Mouse (Mus musculus) liver, embryonic 11.5 days (tissue): ENCODE data around the gene Igfals. TPM values are rescaled to one million over a fixed set of nuclear protein-coding genes. Genes with fewer than 3 reads are reported as not detected.
A peak's percentile ranks its signal among the peaks of the same experiment; 100 is the strongest.

ENCODE experiments used
- ATAC-seq: fragments of 200-750 bp; cut with Nextera tagmentation; replicated peaks from 2 replicates; pipeline ENCODE4 v1.8.0; 2017; ENCODE audit warnings: moderate number of reproducible peaks, mild to moderate bottlenecking, moderate TSS enrichment, moderate library complexity; ENCODE audit not compliant: low FRiP score
- DNase-seq: peaks from one replicate; pipeline ENCODE4 v3.0.0-alpha.2; 2017; ENCODE audit warnings: low spot score
- H3K27ac ChIP-seq: fragments of 300-500 bp; sonication (generic); 2 replicates; pipeline ENCODE4 v1.5.1; 2014; ENCODE audit warnings: mild to moderate bottlenecking, low read depth, low read length, control low read depth
- H3K27me3 ChIP-seq: fragments of 300-500 bp; sonication (generic); replicated peaks from 2 replicates; pipeline ENCODE4 v1.6.1; 2014; ENCODE audit warnings: low read length, mixed read lengths; ENCODE audit not compliant: control insufficient read depth, insufficient read depth
- H3K36me3 ChIP-seq: fragments of 300-500 bp; sonication (generic); 2 replicates; pipeline ENCODE4 v1.6.1; 2014; ENCODE audit warnings: mild to moderate bottlenecking, low read length, moderate library complexity, mixed read lengths; ENCODE audit not compliant: control insufficient read depth, insufficient read depth
- H3K4me1 ChIP-seq: fragments of 300-500 bp; sonication (generic); replicated peaks from 2 replicates; pipeline ENCODE4 v1.6.1; 2014; ENCODE audit warnings: low read length, mixed read lengths; ENCODE audit not compliant: control insufficient read depth, insufficient read depth
- H3K4me2 ChIP-seq: fragments of 300-500 bp; sonication (generic); 2 replicates; pipeline ENCODE4 v1.6.1; 2014; ENCODE audit warnings: mild to moderate bottlenecking, control low read depth, moderate library complexity
- H3K4me3 ChIP-seq: fragments of 300-500 bp; sonication (generic); 2 replicates; pipeline ENCODE4 v1.5.1; 2014; ENCODE audit warnings: low read depth, low read length, control low read depth
- H3K9ac ChIP-seq: fragments of 300-500 bp; sonication (generic); 2 replicates; pipeline ENCODE4 v1.6.1; 2014; ENCODE audit warnings: low read depth, low read length, control low read depth
- H3K9me3 ChIP-seq: fragments of 300-500 bp; sonication (generic); 2 replicates; pipeline ENCODE4 v1.6.1; 2016; ENCODE audit warnings: low read length, inconsistent platforms, mixed read lengths; ENCODE audit not compliant: control insufficient read depth
- WGBS: fragments of 180-500 bp; shearing (Covaris S2); extraction: QIAGEN DNeasy Blood & Tissue Kit; methylation state at CpG from one replicate; pipeline ENCODE4 v1.1.7; 2014; 5-methylcytosine and 5-hydroxymethylcytosine counted together
- polyA plus RNA-seq: library from polyadenylated mRNA; unstranded; fragments of >200 nt; fragmentation: Nextera tagmentation; extraction: Ambion mirVana; gene quantifications from 2 replicates; pipeline ENCODE4 v1.2.1, GENCODE M21; 2014

Igfals gene
- polyA plus RNA-seq, 1 experiment from 2014 or later, result 4.3 TPM

DNA sequence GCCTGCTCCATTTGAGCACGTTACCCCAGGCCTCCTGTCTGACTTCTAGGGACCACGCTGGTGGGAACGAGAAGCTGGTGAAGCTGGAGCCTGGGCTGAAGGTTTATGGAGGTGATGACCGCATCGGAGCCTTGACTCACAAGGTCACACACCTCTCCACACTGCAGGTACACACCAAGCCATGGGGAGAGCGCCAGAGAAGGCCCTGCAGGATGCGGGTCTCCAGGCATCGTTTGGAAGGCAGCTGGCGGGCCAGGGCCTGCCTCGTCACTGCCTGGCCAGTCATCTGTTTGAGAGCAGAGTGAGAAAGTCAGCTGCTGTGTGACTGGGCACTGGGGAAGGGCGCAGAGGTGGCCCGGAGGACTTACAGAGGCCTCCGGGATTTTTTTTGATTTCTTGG, 9.2 kb upstream of the Igfals start:
- no peak overlapping the region for H3K4me2 ChIP-seq
- no peak overlapping the region for H3K9ac ChIP-seq
- no peaks in the 10 kb centered on the region for H3K9me3 ChIP-seq
- no peaks in the 10 kb centered on the region for H3K27me3 ChIP-seq
- H3K27ac ChIP-seq, result no peak overlapping the region
- DNase-seq (no peak), ATAC-seq (no peak)
- H3K36me3 ChIP-seq, result peaks cover 15% of the 10 kb centered on the region; the same call in 1 of the 2 replicates
- peaks cover 12% of the 10 kb centered on the region for H3K4me1 ChIP-seq
- H3K4me3 ChIP-seq, result no peak overlapping the region
- 85% methylated on average over 13 of the region's 13 CpGs for WGBS

DNA sequence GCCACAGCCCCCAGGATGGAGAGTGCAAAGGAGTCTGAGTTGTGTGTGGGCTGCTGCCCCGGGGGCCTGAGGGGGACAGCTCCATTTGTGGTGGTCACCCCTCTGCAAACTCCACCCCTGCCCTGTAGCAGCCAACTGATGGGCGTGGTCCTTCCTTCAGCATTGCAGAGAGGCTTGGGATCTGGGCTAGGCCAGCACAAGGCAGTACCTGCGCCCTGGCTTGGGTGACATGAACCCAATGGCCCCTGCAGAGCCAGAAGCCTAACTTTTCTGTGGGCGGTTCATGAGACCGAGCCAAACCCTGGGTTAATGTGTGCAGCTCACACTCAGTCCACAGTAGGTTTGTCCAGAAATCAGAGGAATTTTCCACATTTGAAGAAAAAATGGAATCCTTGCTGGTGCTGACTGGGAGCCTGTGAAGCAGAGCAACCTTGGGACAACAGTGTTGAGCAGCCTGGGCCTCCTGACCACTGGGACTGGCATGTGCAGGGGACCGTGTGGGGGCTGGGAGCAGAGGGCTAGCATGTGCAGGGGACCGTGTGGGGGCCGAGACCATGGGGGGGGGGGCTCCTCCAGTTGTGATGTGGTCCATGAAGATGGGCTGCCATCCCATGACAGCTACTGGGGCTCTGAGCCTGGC, 7.8 kb upstream of the Igfals start:
- Histone ChIP-seq H3K27me3 (no peaks in the 10 kb centered on the region), H3K27ac (no peak overlapping the region), H3K4me2 (no peak overlapping the region), H3K36me3 (peaks cover 12% of the 10 kb centered on the region; the same call in 1 of the 2 replicates), H3K9ac (peak overlapping the region; percentile 3; the same call in 1 of the 2 replicates), H3K9me3 (no peaks in the 10 kb centered on the region), H3K4me1 (peaks cover 12% of the 10 kb centered on the region), H3K4me3 (no peak overlapping the region)
- 82% methylated on average over 8 of the region's 8 CpGs for WGBS
- peak; percentile 33; the same call in 1 of the 2 replicates for ATAC-seq
- no peak for DNase-seq

DNA sequence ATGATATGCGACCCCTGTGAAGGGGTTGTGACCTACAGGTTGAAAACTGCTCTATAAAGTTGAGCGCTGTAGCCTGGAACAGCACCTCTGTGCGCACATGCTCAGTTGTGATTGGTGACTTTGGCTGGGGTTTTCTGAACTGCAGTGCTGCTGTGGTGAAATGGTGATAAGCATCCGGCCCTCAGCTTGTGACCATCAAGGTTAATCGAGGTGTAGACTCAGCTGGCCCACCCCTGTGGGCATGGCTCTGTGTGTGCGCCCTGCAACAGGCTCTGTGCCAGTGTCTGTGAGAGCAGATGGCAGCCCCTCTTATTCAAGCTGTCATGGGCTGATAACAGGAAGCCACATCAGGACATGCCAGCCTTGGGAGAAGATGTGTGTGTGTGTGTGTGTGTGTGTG, 6.8 kb upstream of the Igfals start:
- DNase-seq, result no peak
- Histone ChIP-seq H3K4me1 (peaks cover 12% of the 10 kb centered on the region), H3K9me3 (no peaks in the 10 kb centered on the region), H3K9ac (no peak overlapping the region), H3K4me3 (no peak overlapping the region), H3K4me2 (no peak overlapping the region), H3K27me3 (no peaks in the 10 kb centered on the region), H3K27ac (no peak overlapping the region), H3K36me3 (peaks cover 9% of the 10 kb centered on the region; the same call in 1 of the 2 replicates)
- peak; percentile 90 for ATAC-seq
- 74% methylated on average over 6 of the region's 6 CpGs for WGBS

DNA sequence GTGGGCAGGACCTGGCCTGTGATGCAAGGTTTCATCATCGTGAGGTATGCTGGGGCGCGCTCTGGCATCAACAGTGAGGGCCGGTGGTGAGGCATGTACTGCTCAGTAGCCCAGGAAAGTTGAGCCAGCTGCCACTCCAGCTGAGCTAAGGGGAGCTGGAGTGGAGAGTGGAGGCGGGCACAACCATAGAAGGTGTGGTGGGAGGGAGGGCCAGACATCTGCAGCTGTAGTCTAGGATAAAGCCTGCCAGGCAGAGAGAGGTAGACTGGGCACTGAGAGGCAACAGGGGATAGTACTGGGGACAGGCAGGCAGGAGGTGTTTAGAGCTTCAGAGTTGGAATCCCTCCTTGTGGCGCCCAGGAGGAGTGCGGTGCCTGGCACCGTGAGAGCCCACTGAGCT, 5.7 kb upstream of the Igfals start:
- Histone ChIP-seq H3K27ac (no peak overlapping the region), H3K27me3 (no peaks in the 10 kb centered on the region), H3K9ac (no peak overlapping the region), H3K4me3 (no peak overlapping the region), H3K9me3 (no peaks in the 10 kb centered on the region), H3K4me2 (no peak overlapping the region), H3K36me3 (peaks cover 7% of the 10 kb centered on the region; the same call in 1 of the 2 replicates), H3K4me1 (peaks cover 12% of the 10 kb centered on the region)
- no peak for DNase-seq
- no peak; the same call in 1 of the 2 replicates for ATAC-seq
- WGBS, result 85% methylated on average over 8 of the region's 8 CpGs

DNA sequence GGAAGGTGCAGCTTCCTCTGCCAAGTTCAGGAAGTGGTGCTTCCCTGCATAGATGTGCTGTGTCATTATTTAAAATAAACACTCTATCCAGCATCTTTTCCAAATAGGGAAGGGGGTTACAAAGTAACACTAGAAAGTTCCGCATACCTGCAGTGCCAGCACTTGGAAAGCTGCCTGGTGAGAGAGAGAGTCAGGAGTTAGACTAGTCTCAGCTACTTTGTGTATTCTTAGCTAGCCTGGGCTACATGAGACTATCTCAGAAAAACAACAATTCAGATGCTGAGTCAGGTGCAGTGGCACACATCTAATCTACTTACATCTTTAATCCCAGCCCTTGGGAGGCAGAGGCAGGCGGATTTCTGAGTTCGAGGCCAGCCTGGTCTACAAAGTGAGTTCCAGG, 4.0 kb upstream of the Igfals start:
- Histone ChIP-seq H3K9me3 (no peaks in the 10 kb centered on the region), H3K36me3 (peaks cover 6% of the 10 kb centered on the region; the same call in 1 of the 2 replicates), H3K9ac (no peak overlapping the region), H3K4me1 (peaks cover 12% of the 10 kb centered on the region), H3K27me3 (no peaks in the 10 kb centered on the region), H3K27ac (no peak overlapping the region), H3K4me2 (no peak overlapping the region), H3K4me3 (no peak overlapping the region)
- DNase-seq (no peak), ATAC-seq (no peak)
- 91% methylated on average over 3 of the region's 3 CpGs for WGBS

DNA sequence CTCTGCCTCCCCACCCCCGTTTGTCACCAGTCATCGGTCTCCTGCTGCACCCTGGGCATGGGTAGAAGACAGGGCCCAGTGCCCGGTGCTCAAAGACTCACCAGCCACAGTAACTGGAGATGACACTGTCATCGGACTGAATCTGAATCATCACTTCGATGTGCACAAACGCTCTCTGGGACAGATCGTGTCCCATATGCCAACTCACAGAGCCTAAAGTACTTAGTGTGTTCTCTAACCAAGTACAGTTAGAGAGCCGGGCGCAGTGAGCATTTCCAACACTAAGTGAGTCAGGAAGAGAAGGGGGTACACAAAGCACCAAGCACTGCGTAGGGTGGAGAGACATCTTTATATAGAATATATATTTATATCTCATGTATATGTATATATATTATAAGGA, 2.1 kb downstream of the Igfals start:
- WGBS, result 93% methylated on average over 10 of the region's 10 CpGs
- no peak for DNase-seq
- H3K27ac ChIP-seq, result no peak overlapping the region
- H3K9me3 ChIP-seq, result no peaks in the 10 kb centered on the region
- no peaks in the 10 kb centered on the region for H3K27me3 ChIP-seq
- no peak for ATAC-seq
- H3K4me1 ChIP-seq, result no peaks in the 10 kb centered on the region
- H3K9ac ChIP-seq, result no peak overlapping the region
- H3K4me2 ChIP-seq, result no peak overlapping the region
- no peak overlapping the region for H3K4me3 ChIP-seq
- H3K36me3 ChIP-seq, result peaks cover 2% of the 10 kb centered on the region; the same call in 1 of the 2 replicates

DNA sequence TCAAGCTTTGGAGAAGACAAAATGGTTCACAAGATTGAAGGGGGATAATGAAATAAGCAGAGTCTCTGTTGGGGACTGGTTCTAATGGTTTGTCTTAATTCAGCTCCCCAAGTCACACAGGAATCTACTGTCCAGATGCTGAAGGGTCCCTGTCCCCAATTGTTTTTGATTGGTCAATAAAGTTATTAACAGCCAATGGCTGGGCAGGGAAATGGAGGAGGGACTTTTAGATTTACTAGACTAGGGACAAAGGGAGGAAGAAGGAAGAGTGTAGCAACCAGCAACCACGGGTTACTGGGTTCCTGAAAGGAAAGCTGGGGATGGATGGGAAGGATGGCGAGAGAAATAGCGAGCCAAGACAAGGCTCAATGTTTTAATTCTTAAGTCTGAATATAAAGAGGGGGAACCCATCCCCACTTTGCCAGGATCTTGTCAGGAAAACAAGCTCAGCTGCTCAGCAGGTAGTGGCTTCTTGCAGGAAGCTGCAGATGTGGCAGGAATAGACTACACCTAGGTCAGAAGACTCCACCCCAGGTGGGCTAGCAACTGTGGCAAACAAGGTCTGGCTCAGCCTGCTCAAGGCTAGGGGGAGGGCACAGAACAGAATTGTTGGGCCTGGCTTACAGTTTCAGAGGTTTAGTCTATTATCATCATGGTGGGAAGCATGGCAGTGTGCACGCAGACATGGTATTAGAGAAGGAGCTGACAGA, 8.1 kb downstream of the Igfals start:
- 0 out of 2 replicates have a peak, but pooled peaks cover 3% of the 10 kb centered on the region for H3K4me1 ChIP-seq
- no peak overlapping the region for H3K4me2 ChIP-seq
- 45% methylated on average over 4 of the region's 4 CpGs for WGBS
- no peak overlapping the region for H3K9ac ChIP-seq
- DNase-seq, result no peak
- H3K9me3 ChIP-seq, result no peaks in the 10 kb centered on the region
- H3K27me3 ChIP-seq, result no peaks in the 10 kb centered on the region
- no peak overlapping the region for H3K4me3 ChIP-seq
- ATAC-seq, result no peak
- H3K27ac ChIP-seq, result no peak overlapping the region
- H3K36me3 ChIP-seq, result no peaks in the 10 kb centered on the region

DNA sequence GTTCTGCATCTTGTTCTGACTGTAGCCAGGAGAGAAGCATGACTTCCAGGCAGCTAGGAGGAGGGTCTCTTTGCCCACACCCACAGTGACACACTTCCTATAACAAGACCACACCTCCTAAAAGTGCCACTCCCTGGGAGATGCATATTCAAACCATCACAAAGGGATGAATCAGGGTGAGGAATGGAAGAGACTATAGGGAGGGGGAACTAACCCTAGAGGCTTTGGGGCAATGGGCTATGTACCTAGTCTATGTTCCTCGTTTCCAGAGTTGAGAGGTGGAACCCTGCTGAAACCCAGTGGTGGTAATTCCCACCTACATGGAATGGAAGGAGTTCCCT, 8.6 kb downstream of the Igfals start:
- WGBS, result 52% methylated on average over 1 of the region's 1 CpGs
- Histone ChIP-seq H3K4me2 (no peak overlapping the region), H3K4me3 (no peak overlapping the region), H3K4me1 (0 out of 2 replicates have a peak, but pooled peaks cover 3% of the 10 kb centered on the region), H3K27ac (no peak overlapping the region), H3K9me3 (no peaks in the 10 kb centered on the region), H3K9ac (no peak overlapping the region), H3K27me3 (no peaks in the 10 kb centered on the region), H3K36me3 (no peaks in the 10 kb centered on the region)
- ATAC-seq (no peak), DNase-seq (no peak)

DNA sequence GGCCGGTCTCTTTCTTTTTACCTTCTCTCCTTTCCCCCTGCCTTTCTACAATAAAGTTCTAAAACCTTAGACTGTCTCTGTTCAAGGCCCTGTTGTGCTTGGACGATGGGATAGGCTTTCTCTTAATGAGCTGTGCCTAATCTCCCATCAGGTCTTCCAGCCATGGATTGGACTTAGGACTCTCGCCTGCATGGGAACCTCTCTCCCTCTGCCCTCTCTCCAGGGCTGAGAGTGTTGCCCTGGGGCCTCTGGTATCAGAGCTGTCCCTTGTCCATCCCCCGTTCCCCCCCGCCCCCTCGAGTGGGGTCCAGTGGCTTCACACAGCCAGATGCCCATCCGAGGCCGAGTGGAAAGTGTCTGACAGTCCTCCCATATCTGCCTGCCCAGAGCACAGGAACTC, 9.2 kb downstream of the Igfals start:
- H3K4me1 ChIP-seq, result 0 out of 2 replicates have a peak, but pooled peaks cover 3% of the 10 kb centered on the region
- no peaks in the 10 kb centered on the region for H3K27me3 ChIP-seq
- WGBS, result 75% methylated on average over 8 of the region's 8 CpGs
- no peaks in the 10 kb centered on the region for H3K9me3 ChIP-seq
- ATAC-seq, result no peak
- no peak overlapping the region for H3K27ac ChIP-seq
- H3K9ac ChIP-seq, result no peak overlapping the region
- H3K4me3 ChIP-seq, result no peak overlapping the region
- DNase-seq, result no peak
- H3K4me2 ChIP-seq, result no peak overlapping the region
- no peaks in the 10 kb centered on the region for H3K36me3 ChIP-seq
